Mouse (Mus musculus): ENCODE data around the gene Fam117a. TPM values are rescaled to one million over a fixed set of nuclear protein-coding genes. Genes with fewer than 3 reads are reported as not detected.

The Fam117a gene
- polyA plus RNA-seq, 1 experiment: 3.3 TPM

GRCm38 (mm10) chr11:95356039-95356438 lies 19.2 kb downstream of the Fam117a start:
- no peak for TF ChIP-seq POLR2A (IDR thresholded peaks at IDR 0.05; ENCODE audit: borderline replicate concordance, low read depth, low read length)
- TF ChIP-seq CTCF (IDR thresholded peaks at IDR 0.05; ENCODE audit: low read depth, low read length): no peak
- Histone ChIP-seq H3K4me3 (ENCODE audit: insufficient read depth, low read length) (no peak overlapping the region), H3K27ac (ENCODE audit: insufficient read depth, low read depth, low read length) (no peak overlapping the region), H3K4me1 (ENCODE audit: control insufficient read depth, insufficient read depth, low read length) (peaks cover 18% of the 10 kb centered on the region)

DNA sequence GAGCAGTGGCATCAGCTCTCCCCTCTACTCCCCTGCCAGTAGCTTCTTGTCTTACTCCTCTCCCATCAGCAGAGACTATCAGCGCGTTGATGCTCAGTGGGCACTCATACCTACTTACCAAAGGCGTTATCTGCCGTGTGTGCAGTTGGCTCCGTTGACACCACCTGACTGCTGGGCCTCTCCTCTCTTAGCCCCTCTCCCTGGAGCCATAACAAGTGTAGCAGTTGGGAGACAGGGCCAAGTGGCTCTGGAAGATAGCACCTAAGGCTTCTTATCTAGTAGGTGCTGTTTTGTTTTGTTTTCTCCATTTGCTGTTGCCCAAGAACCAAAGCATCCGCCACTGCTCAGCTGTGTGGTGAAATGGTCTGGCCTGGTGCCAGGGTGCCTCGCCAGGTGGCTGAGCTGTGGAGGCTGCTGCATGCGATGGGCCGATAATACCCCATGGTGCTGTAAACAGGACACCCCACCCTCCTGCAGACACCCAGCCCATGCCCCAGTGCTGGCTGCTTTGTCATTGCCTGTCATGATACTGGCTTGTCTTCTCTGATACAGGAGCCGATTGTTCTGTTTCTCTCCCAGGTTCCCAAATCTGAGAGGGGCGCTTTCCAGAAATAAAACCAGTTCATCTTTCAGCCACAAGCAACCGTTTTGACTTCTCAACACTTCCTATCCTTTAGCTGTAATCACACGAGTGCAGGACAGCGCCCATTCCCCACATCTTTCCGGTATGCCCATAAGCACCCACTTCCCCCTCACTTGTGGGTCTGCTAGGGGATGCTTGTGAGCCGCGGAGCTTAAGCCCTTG lies 19.9 kb downstream of the Fam117a start:
- H3K4me3 ChIP-seq (ENCODE audit: insufficient read depth, low read length): no peak overlapping the region
- no peak overlapping the region for H3K27ac ChIP-seq (ENCODE audit: insufficient read depth, low read depth, low read length)
- TF ChIP-seq POLR2A (IDR thresholded peaks at IDR 0.05; ENCODE audit: borderline replicate concordance, low read depth, low read length) (no peak), CTCF (IDR thresholded peaks at IDR 0.05; ENCODE audit: low read depth, low read length) (no peak)
- H3K4me1 ChIP-seq (ENCODE audit: control insufficient read depth, insufficient read depth, low read length): peaks cover 18% of the 10 kb centered on the region

- TF ChIP-seq CTCF (IDR thresholded peaks at IDR 0.05; ENCODE audit: low read depth, low read length): no peak
- TF ChIP-seq POLR2A (IDR thresholded peaks at IDR 0.05; ENCODE audit: borderline replicate concordance, low read depth, low read length): no peak
- Histone ChIP-seq H3K4me3 (ENCODE audit: insufficient read depth, low read length) (no peak overlapping the region), H3K27ac (ENCODE audit: insufficient read depth, low read depth, low read length) (no peak overlapping the region), H3K4me1 (ENCODE audit: control insufficient read depth, insufficient read depth, low read length) (peaks cover 18% of the 10 kb centered on the region)
Measured at GRCm38 (mm10) chr11:95358263-95358662, 21.4 kb downstream of the Fam117a start.

- Histone ChIP-seq H3K4me1 (ENCODE audit: control insufficient read depth, insufficient read depth, low read length) (peaks cover 2% of the 10 kb centered on the region; the same call in 1 of the 2 replicates), H3K4me3 (ENCODE audit: insufficient read depth, low read length) (no peak overlapping the region), H3K27ac (ENCODE audit: insufficient read depth, low read depth, low read length) (no peak overlapping the region)
- no peak for TF ChIP-seq POLR2A (IDR thresholded peaks at IDR 0.05; ENCODE audit: borderline replicate concordance, low read depth, low read length)
- no peak for TF ChIP-seq CTCF (IDR thresholded peaks at IDR 0.05; ENCODE audit: low read depth, low read length)
Measured at GRCm38 (mm10) chr11:95364388-95364787, 27.6 kb downstream of the Fam117a start.

DNA sequence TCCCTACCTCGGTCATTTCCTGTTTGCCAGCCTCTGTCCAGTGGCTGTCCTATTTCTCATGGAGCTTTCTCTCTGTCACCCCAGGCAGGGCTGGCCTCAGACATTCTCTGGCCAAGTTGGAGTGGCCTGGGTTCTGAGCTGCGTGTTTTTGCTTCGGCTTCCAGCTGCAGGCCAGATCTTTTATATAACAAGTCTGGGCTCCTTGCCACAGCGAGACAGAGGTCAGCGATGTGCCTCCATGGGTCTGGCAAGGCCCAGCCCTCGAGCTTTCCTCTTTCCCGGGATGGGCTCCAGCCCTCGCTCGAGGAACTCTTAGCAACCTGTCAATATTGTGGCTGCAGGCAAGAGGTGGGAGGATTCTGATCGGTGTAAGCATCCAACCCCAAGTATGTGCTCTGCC lies 28.8 kb downstream of the Fam117a start:
- Histone ChIP-seq H3K4me1 (ENCODE audit: control insufficient read depth, insufficient read depth, low read length) (peaks cover 6% of the 10 kb centered on the region), H3K4me3 (ENCODE audit: insufficient read depth, low read length) (no peak overlapping the region)

GRCm38 (mm10) chr11:95366280-95366897 lies 29.6 kb downstream of the Fam117a start:
- TF ChIP-seq POLR2A (IDR thresholded peaks at IDR 0.05; ENCODE audit: borderline replicate concordance, low read depth, low read length) (no peak), CTCF (IDR thresholded peaks at IDR 0.05; ENCODE audit: low read depth, low read length) (no peak)
- Histone ChIP-seq H3K27ac (ENCODE audit: insufficient read depth, low read depth, low read length) (no peak overlapping the region), H3K4me1 (ENCODE audit: control insufficient read depth, insufficient read depth, low read length) (peaks cover 6% of the 10 kb centered on the region), H3K4me3 (ENCODE audit: insufficient read depth, low read length) (no peak overlapping the region)

More for the DNA sequence above, 28.8 kb downstream of the Fam117a start:
- H3K27ac ChIP-seq (ENCODE audit: insufficient read depth, low read depth, low read length): no peak overlapping the region
- no peak for TF ChIP-seq POLR2A (IDR thresholded peaks at IDR 0.05; ENCODE audit: borderline replicate concordance, low read depth, low read length)
- no peak for TF ChIP-seq CTCF (IDR thresholded peaks at IDR 0.05; ENCODE audit: low read depth, low read length)

GRCm38 (mm10) chr11:95367011-95367735 lies 30.4 kb downstream of the Fam117a start:
- Histone ChIP-seq H3K4me3 (ENCODE audit: insufficient read depth, low read length) (no peak overlapping the region), H3K4me1 (ENCODE audit: control insufficient read depth, insufficient read depth, low read length) (peaks cover 6% of the 10 kb centered on the region), H3K27ac (ENCODE audit: insufficient read depth, low read depth, low read length) (no peak overlapping the region)
- TF ChIP-seq POLR2A (IDR thresholded peaks at IDR 0.05; ENCODE audit: borderline replicate concordance, low read depth, low read length): no peak
- TF ChIP-seq CTCF (IDR thresholded peaks at IDR 0.05; ENCODE audit: low read depth, low read length): no peak

- no peak overlapping the region for H3K27ac ChIP-seq (ENCODE audit: insufficient read depth, low read depth, low read length)
- H3K4me1 ChIP-seq (ENCODE audit: control insufficient read depth, insufficient read depth, low read length): peaks cover 6% of the 10 kb centered on the region
- TF ChIP-seq CTCF (IDR thresholded peaks at IDR 0.05; ENCODE audit: low read depth, low read length): no peak
- no peak for TF ChIP-seq POLR2A (IDR thresholded peaks at IDR 0.05; ENCODE audit: borderline replicate concordance, low read depth, low read length)
- H3K4me3 ChIP-seq (ENCODE audit: insufficient read depth, low read length): no peak overlapping the region
Measured at GRCm38 (mm10) chr11:95368231-95368823, 31.5 kb downstream of the Fam117a start.

GRCm38 (mm10) chr11:95368871-95369270 lies 32.1 kb downstream of the Fam117a start:
- TF ChIP-seq CTCF (IDR thresholded peaks at IDR 0.05; ENCODE audit: low read depth, low read length) (no peak), POLR2A (IDR thresholded peaks at IDR 0.05; ENCODE audit: borderline replicate concordance, low read depth, low read length) (no peak)
- Histone ChIP-seq H3K27ac (ENCODE audit: insufficient read depth, low read depth, low read length) (no peak overlapping the region), H3K4me3 (ENCODE audit: insufficient read depth, low read length) (no peak overlapping the region), H3K4me1 (ENCODE audit: control insufficient read depth, insufficient read depth, low read length) (peaks cover 6% of the 10 kb centered on the region)

Measured in bone marrow macrophage, adult 2 months (primary cell).